Mouse (Mus musculus) left cerebral cortex, adult 9 months (tissue): Measurements from ENCODE around the gene Lta.

Experiments
- DNase-seq, 2 experiments: peaks; one replicate each; pipeline ENCODE4 v3.0.0; 2022; ENCODE audit warnings: low spot score in 2 of 2

Gene Lta

DNA sequence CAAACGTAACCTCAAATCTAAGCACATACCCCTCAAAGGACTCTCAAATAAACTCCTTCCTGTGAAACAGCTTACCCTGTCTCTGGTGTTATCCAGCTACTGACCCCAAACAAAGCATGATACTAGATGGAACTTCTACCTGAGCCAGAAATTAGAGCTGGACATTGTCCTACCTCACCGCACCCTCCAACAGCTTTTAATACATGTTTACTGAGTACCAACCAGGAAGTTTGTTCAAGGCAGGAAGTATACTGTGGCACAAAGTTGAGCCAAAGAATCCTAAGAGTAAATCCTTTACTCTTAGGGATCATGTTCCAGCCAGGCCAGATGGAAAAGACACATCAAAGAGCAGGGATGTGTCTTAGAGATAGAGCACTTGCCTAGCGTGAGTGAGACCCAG, 5.4 kb upstream of the Lta start:
- DNase-seq: no peak

DNA sequence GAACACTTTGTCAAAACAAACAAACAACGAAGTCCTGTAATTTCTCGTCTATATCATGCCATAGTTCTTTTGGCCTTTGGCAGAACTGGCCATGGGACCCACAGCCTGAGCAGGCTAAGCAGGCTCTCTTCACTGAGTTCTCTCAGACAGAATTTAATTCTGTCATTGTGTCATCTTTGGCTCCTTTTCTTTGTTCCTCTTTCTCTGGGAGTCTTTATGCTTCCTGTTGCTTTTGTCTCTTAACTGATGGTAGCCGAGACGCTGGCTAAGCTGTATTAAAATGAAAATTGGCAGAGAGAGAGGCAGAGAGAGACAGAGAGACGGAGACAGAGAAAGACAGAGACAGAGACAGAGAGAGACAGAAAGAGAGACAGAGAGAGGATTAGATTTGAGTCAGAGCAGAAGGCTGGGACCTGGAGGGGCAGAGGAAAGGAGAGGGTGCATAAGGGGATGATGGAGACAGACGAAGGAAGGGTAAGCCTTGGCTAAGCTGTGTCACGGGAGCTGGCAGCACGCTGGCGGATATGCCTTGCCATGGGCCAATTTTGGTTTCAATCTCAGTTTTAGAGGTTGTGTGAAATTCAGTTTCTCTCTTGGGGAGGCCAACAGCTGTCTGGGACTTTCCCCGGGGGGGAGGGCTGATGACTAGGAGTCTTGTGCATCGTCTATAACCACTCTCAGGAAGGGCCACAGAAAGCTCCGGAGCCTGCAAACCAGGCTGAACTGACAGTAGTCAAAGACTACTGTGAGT, 4.8 kb upstream of the Lta start:
- no peak for DNase-seq

DNA sequence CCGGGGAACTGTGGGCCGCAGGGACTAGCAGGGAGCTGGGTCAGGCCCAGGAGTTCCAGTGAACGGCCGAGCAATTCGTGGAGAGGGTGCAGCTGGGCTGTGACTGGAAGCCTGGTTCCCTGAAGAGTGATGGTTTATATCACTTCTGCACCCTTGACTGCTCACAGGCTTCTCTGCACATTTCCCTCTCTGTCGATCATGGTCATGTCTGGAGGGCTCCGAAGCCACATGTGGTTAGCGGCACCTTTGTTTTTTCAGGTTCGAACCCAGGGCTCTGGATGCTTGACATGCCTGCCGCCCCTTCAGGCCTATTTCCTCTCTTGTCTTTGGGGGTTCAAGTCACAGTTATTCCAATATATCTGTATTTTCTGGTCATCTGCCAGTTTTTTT, 224 bp upstream of the Lta start:
- no peak for DNase-seq

DNA sequence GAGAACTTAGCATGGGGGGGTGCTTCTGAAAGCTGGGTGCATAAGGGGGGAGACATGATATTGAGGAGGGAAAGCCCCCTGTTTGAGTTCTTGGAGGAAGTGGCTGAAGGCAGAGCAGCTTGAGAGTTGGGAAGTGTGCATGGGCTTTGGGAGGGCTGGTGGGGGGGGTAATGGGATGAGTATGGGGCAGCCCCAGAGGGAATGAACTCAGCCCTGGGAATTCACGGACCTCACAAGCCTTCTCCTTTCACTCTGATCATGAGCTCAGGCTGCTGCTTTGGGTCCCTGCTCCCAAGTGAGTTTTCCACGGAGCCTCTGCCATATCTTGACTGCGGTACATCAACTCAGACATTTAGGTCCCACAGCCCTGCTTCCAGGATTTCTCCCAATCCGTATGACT, 2.7 kb downstream of the Lta start:
- no peak for DNase-seq

DNA sequence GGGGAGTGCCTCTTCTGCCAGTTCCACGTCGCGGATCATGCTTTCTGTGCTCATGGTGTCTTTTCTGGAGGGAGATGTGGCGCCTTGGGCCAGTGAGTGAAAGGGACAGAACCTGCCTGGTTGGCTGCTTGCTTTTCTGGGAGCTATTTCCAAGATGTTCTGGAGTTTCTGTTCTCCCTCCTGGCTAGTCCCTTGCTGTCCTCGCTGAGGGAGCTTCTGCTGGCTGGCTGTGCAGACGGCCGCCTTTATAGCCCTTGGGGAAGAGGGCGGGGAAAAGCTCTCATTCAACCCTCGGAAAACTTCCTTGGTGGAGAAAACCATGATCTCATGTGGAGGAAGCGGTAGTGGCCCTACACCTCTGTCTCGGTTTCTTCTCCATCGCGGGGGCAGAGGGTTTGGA, 3.4 kb downstream of the Lta start, which contains the start of gene Tnf:
TSS of gene Tnf (minus strand) at position 221 of the 400 bp plus-strand sequence.
- DNase-seq: peak in 1 of 2 experiments; percentile 21

DNA sequence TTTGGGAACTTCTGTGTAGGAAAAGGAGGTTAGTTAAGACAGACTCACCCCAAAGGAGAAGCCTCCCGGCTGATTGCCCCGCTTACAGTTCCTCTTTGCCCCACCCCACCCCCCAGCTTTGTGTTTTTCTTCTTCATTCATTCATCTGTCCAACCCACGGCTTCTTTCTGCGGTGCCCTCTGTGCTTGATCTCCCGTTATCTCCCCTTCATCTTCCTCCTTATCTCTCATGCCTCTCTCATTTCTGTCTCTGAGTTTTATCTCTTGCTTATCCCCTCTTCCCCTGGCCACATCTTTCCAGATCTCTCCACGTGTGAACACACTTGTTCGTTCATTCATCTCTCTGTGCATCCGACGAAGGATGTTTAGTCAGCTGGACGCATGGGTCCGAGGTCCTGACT, 4.0 kb downstream of the Lta start:
- no peak for DNase-seq

DNA sequence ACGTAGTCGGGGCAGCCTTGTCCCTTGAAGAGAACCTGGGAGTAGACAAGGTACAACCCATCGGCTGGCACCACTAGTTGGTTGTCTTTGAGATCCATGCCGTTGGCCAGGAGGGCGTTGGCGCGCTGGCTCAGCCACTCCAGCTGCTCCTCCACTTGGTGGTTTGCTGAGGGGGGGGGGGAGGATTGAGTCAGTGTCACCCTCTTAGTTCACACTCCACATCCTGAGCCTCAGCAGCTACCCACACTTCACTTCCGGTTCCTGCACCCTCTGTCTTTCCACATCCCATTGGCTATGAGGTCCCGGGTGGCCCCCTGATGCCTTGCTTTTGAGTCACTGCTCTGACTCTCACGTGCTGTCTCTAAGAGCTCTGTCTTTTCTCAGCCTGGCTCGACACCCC, 4.8 kb downstream of the Lta start:
- no peak for DNase-seq

DNA sequence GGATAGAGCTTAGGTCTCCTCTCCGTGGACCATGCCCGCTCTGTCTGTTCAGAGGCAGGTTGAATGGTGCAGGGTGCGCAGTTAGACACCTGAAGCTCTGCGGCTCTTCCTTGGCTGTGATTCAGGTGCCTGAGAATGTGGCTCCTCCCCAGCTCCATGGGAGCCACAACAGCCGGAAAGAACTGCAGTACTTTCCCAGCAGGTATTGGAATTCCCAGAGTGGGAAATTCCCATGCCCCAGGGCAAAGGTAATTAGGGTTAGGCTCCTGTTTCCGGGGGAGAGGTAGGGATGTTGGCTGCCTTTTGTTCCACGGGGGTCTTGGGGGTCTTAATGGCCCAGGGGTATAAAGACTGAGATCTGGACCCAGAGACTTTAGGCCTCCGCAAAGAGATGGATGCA, 6.2 kb downstream of the Lta start:
- DNase-seq: no peak

DNA sequence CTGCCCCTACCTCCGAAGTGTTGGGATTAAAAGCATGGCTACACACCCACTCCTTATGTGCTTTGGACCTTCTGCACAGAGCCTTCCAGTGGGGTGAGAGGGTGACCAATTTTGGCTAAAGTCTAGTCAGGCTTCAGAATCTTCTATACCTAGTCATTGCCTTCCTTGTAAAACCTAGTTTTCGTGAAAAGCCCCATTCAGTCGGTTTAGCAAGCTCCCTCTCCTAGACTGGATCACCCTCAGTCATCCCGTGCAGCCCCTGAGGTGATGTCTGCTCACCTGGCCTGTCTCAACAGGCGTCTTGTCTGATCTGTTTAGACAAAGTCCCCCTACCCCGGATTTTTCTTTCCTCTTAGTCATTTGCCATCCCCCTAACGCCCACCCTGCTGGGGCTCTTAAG, 7.1 kb downstream of the Lta start:
- DNase-seq: no peak

DNA sequence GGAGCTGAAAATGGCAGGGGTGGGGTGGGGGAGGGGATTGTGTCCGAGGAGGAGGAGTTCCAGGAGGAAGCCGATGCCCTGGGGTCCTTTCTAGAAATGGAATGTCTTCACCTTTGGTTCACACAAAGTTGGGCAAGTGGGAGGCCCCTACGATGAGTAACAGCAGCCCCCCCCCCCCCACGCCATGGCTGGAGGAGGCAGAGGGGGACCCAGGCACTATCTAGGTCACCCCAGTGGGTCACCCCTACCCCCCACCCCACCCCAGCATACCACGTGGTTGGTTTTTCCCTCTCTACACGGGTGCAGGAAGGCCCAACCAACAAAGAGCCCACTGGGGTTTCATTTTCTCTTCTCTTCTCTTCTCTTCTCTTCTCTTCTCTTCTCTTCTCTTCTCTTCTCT, 8.0 kb downstream of the Lta start:
- DNase-seq: no peak

DNA sequence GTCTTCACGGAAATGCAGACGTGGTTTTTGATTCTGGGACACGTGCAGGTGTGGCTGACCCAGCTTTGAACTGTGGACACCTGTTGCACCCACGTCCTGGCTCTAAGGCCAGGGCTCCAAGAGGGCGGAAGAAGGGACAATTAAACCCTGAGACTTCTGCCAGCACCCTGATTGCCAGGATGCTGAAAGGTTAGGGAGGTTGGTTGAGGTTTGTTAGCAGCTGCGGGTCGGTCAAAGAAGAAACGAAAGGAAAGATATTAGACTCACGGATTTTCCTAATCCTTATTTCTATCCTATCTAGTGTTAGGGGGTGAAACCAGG, 8.9 kb downstream of the Lta start:
- DNase-seq: no peak

DNA sequence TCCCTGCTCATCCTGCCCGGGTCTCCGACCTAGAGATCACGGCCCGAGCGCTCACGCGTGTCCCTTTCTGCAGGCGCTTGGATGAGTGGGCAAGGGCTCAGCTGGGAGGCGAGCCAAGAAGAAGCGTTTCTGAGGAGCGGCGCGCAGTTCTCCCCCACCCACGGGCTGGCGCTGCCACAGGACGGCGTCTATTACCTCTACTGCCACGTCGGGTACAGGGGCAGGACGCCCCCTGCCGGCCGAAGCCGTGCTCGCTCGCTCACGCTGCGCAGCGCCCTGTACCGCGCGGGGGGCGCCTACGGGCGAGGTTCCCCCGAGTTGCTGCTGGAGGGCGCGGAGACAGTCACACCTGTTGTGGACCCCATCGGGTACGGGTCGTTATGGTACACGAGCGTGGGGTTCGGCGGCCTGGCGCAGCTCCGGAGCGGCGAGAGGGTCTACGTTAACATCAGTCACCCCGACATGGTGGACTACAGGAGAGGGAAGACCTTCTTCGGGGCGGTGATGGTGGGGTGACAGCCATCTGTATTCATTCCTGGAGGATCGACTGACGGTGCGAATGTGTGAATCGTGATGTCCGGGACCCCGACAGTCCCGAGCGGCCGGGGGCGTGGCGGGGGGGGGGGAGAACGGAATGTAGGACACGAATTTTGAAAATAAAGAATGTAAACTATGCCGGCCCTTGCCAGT, 9.4 kb downstream of the Lta start:
- DNase-seq: peak in 1 of 2 experiments; percentile 82

DNA sequence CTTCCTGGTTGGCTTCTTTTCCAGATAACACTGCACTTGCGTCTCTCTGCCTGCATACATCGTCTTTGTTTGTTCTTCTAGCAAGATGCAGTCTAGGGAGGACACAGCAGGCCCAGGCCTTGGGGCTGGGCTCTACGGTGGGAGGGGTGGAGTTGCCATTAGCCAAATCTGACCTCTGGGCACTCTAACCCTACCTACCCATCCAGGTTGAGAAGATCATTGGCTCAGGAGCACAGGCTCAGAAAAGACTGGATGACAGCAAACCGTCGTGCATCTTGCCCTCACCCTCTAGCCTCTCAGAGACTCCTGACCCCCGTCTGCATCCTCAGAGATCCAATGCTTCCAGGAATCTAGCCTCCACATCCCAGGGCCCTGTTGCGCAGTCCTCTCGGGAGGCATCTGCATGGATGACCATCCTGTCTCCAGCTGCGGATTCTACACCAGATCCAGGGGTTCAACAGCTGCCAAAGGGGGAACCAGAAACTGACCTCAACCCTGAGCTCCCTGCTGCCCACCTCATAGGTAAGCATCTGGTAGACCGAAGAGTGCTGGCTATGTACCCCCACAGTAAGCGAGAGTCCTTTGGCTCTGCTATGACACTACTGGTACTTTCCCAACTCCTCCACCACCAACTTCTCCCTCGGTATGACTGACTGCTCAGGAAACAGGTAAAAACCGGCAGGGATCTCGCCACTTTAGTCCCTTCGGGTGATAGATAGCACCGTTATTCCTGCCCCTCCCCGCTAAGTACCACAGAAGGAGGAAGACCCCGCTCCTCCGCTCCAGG, 10.1 kb downstream of the Lta start:
- DNase-seq: no peak

DNA sequence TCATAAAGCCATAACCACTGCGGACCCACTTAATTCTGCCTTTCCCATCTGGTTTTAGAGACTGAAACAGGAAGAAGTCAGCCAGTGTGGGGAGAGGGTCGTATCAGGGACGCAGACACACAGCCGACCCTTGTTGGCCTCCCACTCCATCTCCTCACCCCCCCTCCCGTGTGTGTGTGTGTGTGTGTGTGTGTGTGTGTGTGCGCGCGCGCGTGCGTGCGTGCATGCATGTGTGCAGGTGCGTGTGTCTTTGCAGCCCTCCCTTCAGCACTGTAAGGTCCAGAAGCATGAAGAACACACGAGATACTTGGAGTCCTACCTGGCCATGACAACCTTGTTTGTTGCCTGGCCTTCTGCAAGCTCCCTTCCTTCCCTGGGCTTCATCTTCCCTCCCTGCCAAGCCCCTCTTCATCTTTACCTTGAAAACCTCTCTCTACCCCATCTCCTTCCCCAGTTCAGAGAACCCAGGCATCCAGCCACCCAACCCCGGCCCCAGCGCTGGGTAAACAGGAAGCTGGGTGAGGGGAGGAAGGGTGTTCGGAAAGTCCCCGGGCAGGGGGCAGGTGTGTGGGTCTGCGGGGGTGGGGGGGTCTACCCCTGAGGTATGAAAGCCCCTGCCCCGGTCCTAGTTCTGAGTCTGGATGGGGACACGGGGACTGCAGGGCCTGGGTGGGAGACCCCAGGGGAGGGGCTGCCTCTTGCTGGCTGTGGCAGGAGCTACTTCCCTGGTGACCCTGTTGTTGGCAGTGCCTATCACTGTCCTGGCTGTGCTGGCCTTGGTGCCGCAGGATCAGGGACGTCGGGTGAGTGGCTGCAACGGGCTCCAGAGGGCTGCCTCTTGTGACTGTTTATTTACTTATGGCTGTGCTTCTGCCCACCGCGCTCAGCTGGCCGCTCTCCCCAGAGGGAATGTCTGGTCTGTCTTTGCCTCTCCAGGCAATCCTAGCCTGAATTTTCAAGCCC, 11.0 kb downstream of the Lta start, which contains the start of gene Ltb:
TSS of gene Ltb (plus strand) at position 559 of the 963 bp plus-strand sequence.
- DNase-seq: no peak

DNA sequence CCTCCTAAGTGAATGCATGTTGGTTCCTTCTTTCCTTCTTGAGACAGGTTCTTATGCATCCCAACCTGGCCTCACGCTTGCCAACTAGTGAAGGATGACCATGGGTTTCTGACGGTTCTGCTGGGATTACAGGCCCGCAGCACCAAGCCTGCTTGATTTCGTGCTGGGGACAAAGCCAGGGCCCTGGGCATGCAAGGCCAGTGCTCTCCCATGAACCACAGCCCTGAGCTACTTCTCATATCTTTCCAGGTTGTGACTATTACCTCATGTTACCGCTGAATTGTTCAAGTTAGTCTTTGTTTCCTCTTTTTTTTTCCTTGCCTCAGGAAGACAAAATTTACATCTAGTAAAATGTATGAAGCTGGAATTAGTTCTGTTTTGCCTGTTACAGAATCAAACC, 12.2 kb downstream of the Lta start:
- DNase-seq: no peak

DNA sequence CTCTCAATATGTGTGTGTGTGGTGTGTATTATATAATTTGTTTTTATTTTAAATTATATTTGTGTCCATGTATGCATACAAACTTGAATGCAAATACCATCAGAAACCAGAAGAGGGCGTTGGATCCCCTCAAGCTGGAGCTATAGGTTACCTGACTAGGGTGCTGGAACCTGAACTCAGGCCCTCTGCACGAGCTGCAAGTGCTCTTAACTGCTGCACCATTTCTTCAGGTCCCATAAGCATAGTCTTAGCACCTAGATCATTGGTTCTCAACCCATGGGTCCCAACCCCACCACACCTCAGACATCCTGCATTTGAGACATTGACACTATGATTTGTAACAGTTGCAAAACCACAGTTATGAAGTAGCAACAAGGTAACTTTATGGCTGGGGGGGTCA, 13.4 kb downstream of the Lta start:
- DNase-seq: no peak

DNA sequence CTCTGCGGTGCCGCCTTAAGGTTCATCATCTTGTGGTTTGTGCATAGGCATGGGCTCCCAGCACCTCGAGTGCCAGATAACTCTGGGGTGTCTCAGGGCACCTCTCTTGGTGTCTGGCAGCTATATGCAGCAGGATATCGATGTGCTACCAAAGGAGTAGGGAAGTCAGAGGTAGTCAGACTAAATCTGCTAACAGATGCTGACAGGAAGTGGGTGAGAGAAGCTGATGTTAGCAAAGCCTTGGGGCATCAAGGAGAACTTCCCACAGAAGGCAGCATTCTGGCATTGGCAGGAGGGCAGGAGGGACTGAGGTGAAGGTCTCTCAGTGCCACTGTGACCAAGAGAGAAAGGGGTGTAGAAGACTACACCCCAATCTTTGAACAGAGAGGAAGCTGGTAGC, 15.1 kb downstream of the Lta start:
- DNase-seq: no peak

DNA sequence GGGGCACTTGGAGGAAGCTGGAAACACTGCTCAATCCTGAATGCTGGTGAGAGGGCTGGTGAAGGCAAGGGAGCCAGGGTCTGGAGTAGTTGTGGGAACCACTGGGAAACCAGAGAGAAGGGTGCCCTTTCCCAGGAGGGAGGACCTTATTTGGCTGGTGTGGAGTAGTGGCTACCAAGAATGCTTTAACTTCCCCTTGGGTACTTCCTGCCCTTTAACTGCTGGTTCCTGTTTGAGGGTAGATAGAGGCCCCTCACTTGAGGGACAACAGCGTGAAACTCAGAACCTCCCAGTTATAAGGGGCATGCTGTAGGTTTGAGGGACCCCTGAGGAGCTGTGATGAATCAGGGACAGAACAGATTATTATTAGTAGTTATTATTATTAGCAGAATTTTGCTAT, 16.0 kb downstream of the Lta start:
- no peak for DNase-seq

DNA sequence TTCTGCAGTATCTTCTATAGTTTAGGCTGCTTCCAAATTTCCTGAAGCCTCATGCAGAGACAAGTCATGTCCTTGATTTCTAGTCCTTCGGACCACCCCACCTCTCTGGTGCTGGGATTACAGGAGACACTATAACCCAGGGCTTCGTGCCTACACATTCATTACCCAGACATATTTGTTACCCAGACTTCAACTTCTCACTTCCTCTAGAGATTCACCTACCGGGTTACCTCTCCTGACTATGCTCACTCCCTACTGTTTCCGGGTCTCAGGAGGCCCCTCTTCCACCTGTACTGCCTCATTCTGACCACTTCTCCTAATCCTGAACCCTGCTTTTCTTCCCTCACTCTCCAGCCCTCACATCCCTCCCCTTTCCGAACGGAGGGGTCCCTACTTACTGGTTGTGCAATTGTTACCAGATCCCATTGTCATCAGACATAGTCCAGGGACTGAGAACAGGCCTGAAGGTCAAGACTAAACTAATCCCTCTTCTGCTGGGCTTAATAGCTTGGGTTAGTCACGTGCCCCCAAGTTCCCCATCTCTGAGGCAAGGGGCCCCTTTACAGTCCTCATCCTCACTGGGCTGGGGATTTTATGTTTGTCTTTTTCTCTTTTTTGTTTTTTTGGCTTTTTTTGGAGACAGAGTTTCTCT, 17.1 kb downstream of the Lta start, which contains the start of gene Lst1:
TSS of gene Lst1 (minus strand) at position 481 of the 652 bp plus-strand sequence.
- no peak for DNase-seq

DNA sequence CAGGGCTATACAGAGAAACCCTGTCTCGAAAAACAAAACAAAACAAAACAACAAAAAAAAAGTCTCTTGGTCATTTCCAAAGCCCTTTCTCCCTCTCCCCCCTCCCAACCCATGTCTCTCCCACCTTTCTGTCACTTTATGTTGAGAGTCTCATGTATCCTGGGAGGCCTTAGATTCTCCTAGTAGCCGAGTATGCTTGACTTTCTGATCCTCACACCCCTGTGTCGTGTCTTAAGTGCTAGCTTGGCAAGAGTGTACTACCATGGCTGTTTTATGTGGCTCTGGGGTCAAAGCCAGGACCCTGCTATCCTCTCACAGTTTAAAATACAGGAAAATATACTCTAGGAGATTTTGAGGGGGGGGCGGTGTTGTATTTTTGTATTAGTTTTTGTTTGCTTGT, 17.8 kb downstream of the Lta start:
- DNase-seq: no peak

DNA sequence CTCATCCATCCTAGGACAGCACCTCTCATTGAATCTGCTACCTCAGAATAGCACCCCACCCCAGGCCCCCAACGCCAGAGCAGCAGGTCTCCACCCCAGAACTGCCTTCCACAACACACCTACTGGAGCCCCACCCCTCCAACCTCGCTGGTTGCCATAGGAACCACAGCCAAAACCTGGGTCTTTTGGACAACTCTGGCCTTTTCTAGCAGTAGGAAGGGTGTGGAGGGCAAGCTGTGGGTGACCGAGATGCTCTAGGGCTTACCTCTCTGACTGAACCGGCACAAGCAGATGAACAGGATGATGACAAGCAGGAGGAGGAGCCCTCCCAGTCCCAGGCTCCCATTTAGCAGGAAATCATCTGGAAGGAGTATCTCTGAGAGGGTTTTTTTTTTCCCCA, 18.5 kb downstream of the Lta start:
- DNase-seq: no peak
